Mouse (Mus musculus) heart, adult 2 months (tissue): ENCODE data around the gene Cmya5. TPM values are rescaled to one million over a fixed set of nuclear protein-coding genes. Genes with fewer than 3 reads are reported as not detected.
A peak's percentile ranks its signal among the peaks of the same experiment; 100 is the strongest.
"Not testable (repeated sequence)": the region's sequence is repeated elsewhere in the genome, so short reads cannot be mapped to it uniquely, and the experiment has no call there.

Experiments used
- DNase-seq, 2 experiments: peaks; one replicate each; pipeline ENCODE4 v3.0.0; 2021
- H3K27ac ChIP-seq: fragments of 200-600 bp; 2 replicates; pipeline ENCODE4 v1.8.1; 2022
- H3K27me3 ChIP-seq: fragments of 200-500 bp; 2 replicates; pipeline ENCODE4 v1.6.1; 2012; ENCODE audit warnings: mild to moderate bottlenecking, low read length, inconsistent platforms, mixed read lengths; ENCODE audit not compliant: control insufficient read depth, insufficient read depth
- H3K36me3 ChIP-seq: fragments of 200-500 bp; 2 replicates; pipeline ENCODE4 v1.6.1; 2012; ENCODE audit warnings: low read length, inconsistent platforms; ENCODE audit not compliant: control insufficient read depth, insufficient read depth
- H3K4me1 ChIP-seq: fragments of 200-500 bp; 2 replicates; pipeline ENCODE4 v1.6.1; 2011; ENCODE audit warnings: low read length; ENCODE audit not compliant: control insufficient read depth, insufficient read depth
- H3K4me3 ChIP-seq: fragments of 200-600 bp; 2 replicates; pipeline ENCODE4 v1.8.1; 2022
- H3K79me2 ChIP-seq: fragments of 200-500 bp; replicated peaks from 2 replicates; pipeline ENCODE4 v1.6.1; 2012; ENCODE audit warnings: mild to moderate bottlenecking, inconsistent platforms, low read length, moderate library complexity, mixed read lengths; ENCODE audit not compliant: control insufficient read depth, insufficient read depth
- H3K9ac ChIP-seq: fragments of 200-500 bp; 2 replicates; pipeline ENCODE4 v1.6.1; 2012; ENCODE audit warnings: low read depth, mild to moderate bottlenecking, control low read depth, inconsistent platforms, low read length, mixed read lengths
- CTCF ChIP-seq: fragments of 200-600 bp; IDR thresholded peaks from 2 replicates; pipeline ENCODE4 v1.8.1; 2022; ENCODE audit warnings: antibody characterized with exemption, mild to moderate bottlenecking, moderate library complexity
- EP300 ChIP-seq: fragments of 200-500 bp; IDR thresholded peaks from 2 replicates; pipeline ENCODE4 v1.6.1; 2011; ENCODE audit warnings: low read depth, low read length, control low read depth; ENCODE audit not compliant: insufficient read depth
- POLR2A ChIP-seq: fragments of 200-500 bp; IDR thresholded peaks from 2 replicates; pipeline ENCODE4 v1.6.1; 2011; ENCODE audit warnings: mild to moderate bottlenecking, low read depth, low read length, control low read depth; ENCODE audit not compliant: insufficient read depth
- WGBS: fragments of 180-500 bp; shearing (Covaris S2); methylation state at CpG from one replicate; pipeline ENCODE4 v1.1.7; 2018; 5-methylcytosine and 5-hydroxymethylcytosine counted together
- intact Hi-C: fragments of 180-260 bp; cut with DNase I; formaldehyde crosslinking; loops from one replicate; pipeline ENCODE4 v1.15.1; 2025
- long read RNA-seq: library from polyadenylated mRNA; stranded (forward); transcript quantifications from one replicate; pipeline ENCODE4 v2.0.0, GENCODE M21; 2021
- polyA plus RNA-seq: library from polyadenylated mRNA; depleted of rRNA; stranded (reverse); fragments of >200 nt; gene quantifications from 2 replicates; pipeline ENCODE4 v1.2.3, GENCODE M21; 2012; rRNA removed
- total RNA-seq, 2 experiments: library from RNA; stranded (reverse); gene quantifications; 2 replicates each; pipeline ENCODE4 v1.2.3; 2021

Cmya5 gene
- 100 to 1,000 TPM; 335 to 392 TPM for total RNA-seq
- polyA plus RNA-seq = 46.3 and 76.5 TPM in 2 replicates
- long read RNA-seq, full-length matches to known transcripts = 1 of 70 reads
- long read RNA-seq, partial matches to known transcripts = 66 of 70 reads
- long read RNA-seq, other reads (novel, unspliced or antisense) = 3 of 70 reads

DNA sequence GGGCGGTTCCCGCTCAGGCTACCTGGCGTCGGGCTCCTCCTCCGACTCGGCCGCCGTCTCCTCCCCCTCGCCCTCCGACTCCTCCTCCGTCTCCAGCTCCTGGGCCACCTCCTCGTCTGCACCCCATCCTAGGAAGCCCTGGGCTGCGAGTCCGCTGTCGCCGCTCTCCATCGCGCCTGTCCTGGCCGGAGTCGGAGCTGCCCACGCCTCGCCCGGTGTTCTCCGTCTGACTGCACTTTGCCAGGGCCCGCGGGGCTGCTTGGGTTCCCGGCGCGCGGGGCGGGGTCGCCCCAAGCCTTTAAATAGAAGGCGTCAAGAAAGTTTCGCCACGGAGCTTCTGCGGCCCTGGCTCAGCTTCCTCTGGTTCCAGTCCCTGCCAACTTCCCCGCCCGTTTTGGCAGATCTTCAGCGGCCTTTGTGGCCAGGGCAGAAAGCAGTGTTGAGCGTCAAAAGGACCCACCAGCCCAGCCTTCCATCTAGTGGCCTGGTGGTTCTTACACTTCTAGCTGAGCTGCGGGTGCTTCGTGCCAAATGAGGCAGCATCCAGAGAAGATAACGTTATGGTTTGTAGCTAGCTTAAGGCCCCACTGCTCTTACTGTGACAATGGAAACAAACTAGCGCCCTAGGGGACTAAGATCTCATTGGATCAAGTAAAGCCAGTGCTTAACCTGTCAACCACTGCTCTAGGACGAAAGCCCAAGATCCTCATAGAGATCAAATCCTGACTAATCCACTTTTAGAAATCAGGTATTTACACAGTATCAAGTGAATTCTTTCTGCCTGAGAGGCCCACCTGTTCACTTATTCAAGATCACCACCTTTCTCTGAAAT, at the start of gene Cmya5:
Gene Cmya5, minus strand, starts transcription at position 389 of the 832 bp plus-strand sequence.
- intact Hi-C loops = loop anchor here (5.0 to 10.0 kb wide), 4 partner anchors 50 to 353 kb away; partner anchors contain the start of gene Jmy
- Histone ChIP-seq H3K27me3 (no peaks in the 10 kb centered on the region), H3K4me3 (peak within 1 kb of the TSS; percentile 48), H3K36me3 (no peaks in the 10 kb centered on the region; the same call in none of the 2 replicates), H3K9ac (peak within 1 kb of the TSS; percentile 86), H3K79me2 (no peaks in the 10 kb centered on the region), H3K27ac (peak within 1 kb of the TSS; percentile 90), H3K4me1 (peaks cover 4% of the 10 kb centered on the region)
- WGBS = 3% methylated on average over 42 of the region's 45 CpGs
- DNase-seq = peak; percentile 93
- TF ChIP-seq EP300 = peak; percentile 73
- TF ChIP-seq POLR2A = peak; percentile 63
- peak; percentile 66 for TF ChIP-seq CTCF

DNA sequence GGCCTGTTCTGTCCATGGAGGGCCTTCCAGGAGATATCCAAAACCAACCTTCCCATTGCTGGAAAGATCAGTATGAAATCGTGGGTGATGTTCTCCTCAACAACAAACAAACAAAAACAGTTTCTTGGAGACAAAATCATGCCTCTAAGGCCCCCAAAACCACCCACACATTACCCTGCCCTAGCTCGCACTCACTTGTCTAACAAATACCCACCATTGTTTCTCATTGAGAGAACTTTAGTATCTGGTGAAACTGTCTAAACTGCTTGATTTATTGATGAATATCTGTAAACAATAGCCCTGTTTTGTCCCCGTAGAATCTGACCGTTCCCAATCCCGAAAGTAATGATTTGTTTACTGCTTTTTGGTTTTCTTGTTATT, 48.1 kb upstream of the Cmya5 start:
- Histone ChIP-seq H3K4me3 (peak overlapping the region; percentile 98), H3K9ac (peak overlapping the region; percentile 29), H3K27me3 (no peaks in the 10 kb centered on the region), H3K36me3 (peaks cover 13% of the 10 kb centered on the region), H3K79me2 (peaks cover 2% of the 10 kb centered on the region; the same call in 1 of the 2 replicates), H3K27ac (peak overlapping the region; percentile 91), H3K4me1 (peaks cover 9% of the 10 kb centered on the region)
- 68% methylated on average over 5 of the region's 5 CpGs for WGBS
- no peak for DNase-seq
- TF ChIP-seq EP300 = no peak
- TF ChIP-seq CTCF = no peak
- TF ChIP-seq POLR2A = no peak
- intact Hi-C loops = loop anchor here (5.0 kb wide), 3 partner anchors 100 to 305 kb away; partner anchors contain the start of gene Jmy

- intact Hi-C loops = loop anchor here (5.0 kb wide), 3 partner anchors 100 to 305 kb away; partner anchors contain the start of gene Jmy
- TF ChIP-seq POLR2A (peak; percentile 92), CTCF (peak; percentile 24; the same call in 1 of the 2 replicates), EP300 (peak; percentile 79; the same call in 1 of the 2 replicates)
- Histone ChIP-seq H3K27ac (peak within 1 kb of the TSS; percentile 91), H3K4me3 (peak within 1 kb of the TSS; percentile 98), H3K36me3 (peaks cover 13% of the 10 kb centered on the region), H3K4me1 (peaks cover 9% of the 10 kb centered on the region), H3K27me3 (no peaks in the 10 kb centered on the region), H3K79me2 (peaks cover 2% of the 10 kb centered on the region; the same call in 1 of the 2 replicates), H3K9ac (peak within 1 kb of the TSS; percentile 89)
- peak; percentile 92 to 98 for DNase-seq
- under 1% methylated on average over 70 of the region's 72 CpGs for WGBS
Observed at GRCm38 (mm10) chr13:93191831-93192645, 47.5 kb upstream of the Cmya5 start, which contains the start of gene Tent2. Gene Tent2 (minus strand): TSS chr13:93192385.

GRCm38 (mm10) chr13:93189416-93189815, 44.9 kb upstream of the Cmya5 start:
- Histone ChIP-seq H3K27me3 (no peaks in the 10 kb centered on the region), H3K4me1 (peaks cover 9% of the 10 kb centered on the region), H3K36me3 (peaks cover 17% of the 10 kb centered on the region), H3K27ac (no peak overlapping the region), H3K79me2 (peaks cover 2% of the 10 kb centered on the region; the same call in 1 of the 2 replicates), H3K4me3 (no peak overlapping the region), H3K9ac (no peak overlapping the region)
- no peak for TF ChIP-seq EP300
- no peak for TF ChIP-seq POLR2A
- no peak for TF ChIP-seq CTCF
- no peak for DNase-seq
- WGBS = 64% methylated on average over 2 of the region's 2 CpGs
- intact Hi-C loops = no loop called here

GRCm38 (mm10) chr13:93188738-93189137, 44.2 kb upstream of the Cmya5 start:
- Histone ChIP-seq H3K4me1 (peaks cover 9% of the 10 kb centered on the region), H3K4me3 (no peak overlapping the region), H3K79me2 (peaks cover 2% of the 10 kb centered on the region; the same call in 1 of the 2 replicates), H3K27me3 (no peaks in the 10 kb centered on the region), H3K9ac (no peak overlapping the region), H3K27ac (no peak overlapping the region), H3K36me3 (peaks cover 17% of the 10 kb centered on the region)
- intact Hi-C loops = no loop called here
- DNase-seq = no peak
- TF ChIP-seq EP300 (no peak), CTCF (no peak), POLR2A (no peak)
- WGBS = 61% methylated on average over 3 of the region's 3 CpGs

- H3K9ac ChIP-seq, DNase-seq, intact Hi-C loops, H3K79me2 ChIP-seq, H3K27me3 ChIP-seq, H3K4me1 ChIP-seq, H3K4me3 ChIP-seq, H3K27ac ChIP-seq: not testable (repeated sequence)
- 98% methylated on average over 5 of the region's 5 CpGs for WGBS
- peaks cover 24% of the 10 kb centered on the region for H3K36me3 ChIP-seq
Observed at GRCm38 (mm10) chr13:93187792-93188191, 43.3 kb upstream of the Cmya5 start.
